Mouse (Mus musculus): ENCODE data around the gene Wfdc17. TPM values are rescaled to one million over a fixed set of nuclear protein-coding genes. Genes with fewer than 3 reads are reported as not detected.

Wfdc17 gene
- polyA plus RNA-seq, 1 experiment, result not detected

DNA sequence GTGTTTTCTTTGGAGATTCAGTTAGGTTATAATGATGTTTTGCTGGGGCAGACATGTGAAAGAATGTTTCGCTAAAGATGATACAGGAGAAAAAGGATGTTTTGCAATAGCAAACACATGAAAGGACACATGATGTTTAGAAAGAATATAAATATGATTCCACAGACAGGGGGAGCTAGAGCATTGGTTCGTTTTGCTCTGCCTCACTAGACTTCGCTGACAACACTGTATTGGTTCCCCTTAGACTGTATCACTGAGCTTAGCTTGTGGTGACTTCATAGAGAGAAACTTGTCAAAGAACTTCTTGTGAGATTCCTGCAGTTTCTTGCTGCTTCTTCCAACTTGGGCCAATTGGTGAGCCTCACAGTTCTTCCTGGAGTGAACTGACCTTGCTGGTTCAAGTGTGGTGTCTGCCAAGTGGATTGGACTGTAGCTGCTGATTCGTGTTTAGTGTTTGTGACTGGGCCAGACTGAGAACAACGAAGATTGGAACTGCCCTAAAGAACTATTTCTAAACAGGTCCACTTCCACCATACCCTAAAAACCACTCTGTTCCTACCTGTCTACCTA lies 29.4 kb downstream of the Wfdc17 start:
- Histone ChIP-seq H3K27me3 (ENCODE audit: control insufficient read depth, insufficient read depth, low read length, poor library complexity, severe bottlenecking) (no peaks in the 10 kb centered on the region), H3K27ac (ENCODE audit: insufficient read depth, low read length) (no peak overlapping the region), H3K9ac (ENCODE audit: low read depth, poor library complexity, severe bottlenecking) (no peak overlapping the region), H3K4me3 (ENCODE audit: low read depth, low read length) (no peak overlapping the region), H3K9me3 (replicated peaks; ENCODE audit: control insufficient read depth, insufficient read depth, low read length, poor library complexity, severe bottlenecking) (no peaks in the 10 kb centered on the region), H3K36me3 (ENCODE audit: control insufficient read depth, insufficient read depth, low read length, poor library complexity, severe bottlenecking) (no peaks in the 10 kb centered on the region), H3K4me1 (ENCODE audit: control insufficient read depth, insufficient read depth, low read length) (no peaks in the 10 kb centered on the region)
- no peak for TF ChIP-seq CTCF (IDR thresholded peaks at IDR 0.05; ENCODE audit: low read depth, low read length)

DNA sequence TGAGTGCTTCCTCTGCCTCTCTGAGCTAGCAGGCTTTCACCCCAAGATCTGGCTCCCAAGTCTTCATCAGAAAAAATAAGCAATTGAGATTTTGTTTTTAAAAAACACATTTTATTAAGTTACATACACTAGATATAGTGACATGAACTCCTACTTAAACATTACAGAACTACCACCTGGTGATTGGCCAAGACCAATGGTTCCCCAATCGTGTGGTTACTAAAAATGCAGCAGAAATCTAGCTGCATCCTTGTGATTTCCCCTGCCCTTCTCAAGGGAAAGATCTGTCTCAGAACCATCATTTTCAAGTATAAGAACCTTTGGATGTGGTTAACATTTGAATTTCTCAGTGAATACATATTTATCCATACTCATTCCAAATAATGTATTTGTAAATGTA lies 30.4 kb downstream of the Wfdc17 start:
- no peaks in the 10 kb centered on the region for H3K36me3 ChIP-seq (ENCODE audit: control insufficient read depth, insufficient read depth, low read length, poor library complexity, severe bottlenecking)

DNA sequence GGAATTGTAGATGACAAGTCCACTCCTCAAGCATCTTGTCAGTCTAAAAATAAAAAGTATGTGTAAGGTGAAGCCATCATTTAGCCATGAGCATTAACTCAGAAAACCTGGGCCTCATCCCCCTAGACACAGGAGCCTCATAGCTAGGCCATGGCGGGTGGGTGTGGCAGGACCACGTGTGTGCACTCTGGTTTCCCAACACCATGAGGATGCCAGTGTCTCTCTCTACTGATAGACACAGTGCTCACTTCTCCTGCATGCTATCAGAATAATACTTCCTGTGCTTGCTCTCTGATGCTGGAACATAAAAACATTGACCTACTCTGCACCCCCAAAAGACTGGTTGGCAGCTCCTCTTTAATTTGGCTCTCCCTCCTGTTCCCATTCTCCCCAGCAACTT lies 32.1 kb downstream of the Wfdc17 start:
- H3K27ac ChIP-seq (ENCODE audit: insufficient read depth, low read length), result no peak overlapping the region
- no peak overlapping the region for H3K9ac ChIP-seq (ENCODE audit: low read depth, poor library complexity, severe bottlenecking)
- H3K4me1 ChIP-seq (ENCODE audit: control insufficient read depth, insufficient read depth, low read length), result no peaks in the 10 kb centered on the region
- no peaks in the 10 kb centered on the region for H3K36me3 ChIP-seq (ENCODE audit: control insufficient read depth, insufficient read depth, low read length, poor library complexity, severe bottlenecking)
- H3K9me3 ChIP-seq (replicated peaks; ENCODE audit: control insufficient read depth, insufficient read depth, low read length, poor library complexity, severe bottlenecking), result no peaks in the 10 kb centered on the region
- TF ChIP-seq EP300 (IDR thresholded peaks at IDR 0.05; ENCODE audit: insufficient read depth, low read depth, low read length) (no peak), CTCF (IDR thresholded peaks at IDR 0.05; ENCODE audit: low read depth, low read length) (no peak), POLR2A (IDR thresholded peaks at IDR 0.05; ENCODE audit: insufficient read depth, low read length) (no peak)
- H3K4me3 ChIP-seq (ENCODE audit: low read depth, low read length), result no peak overlapping the region
- H3K27me3 ChIP-seq (ENCODE audit: control insufficient read depth, insufficient read depth, low read length, poor library complexity, severe bottlenecking), result no peaks in the 10 kb centered on the region

More for the DNA sequence above, 30.4 kb downstream of the Wfdc17 start:
- TF ChIP-seq CTCF (IDR thresholded peaks at IDR 0.05; ENCODE audit: low read depth, low read length) (no peak), EP300 (IDR thresholded peaks at IDR 0.05; ENCODE audit: insufficient read depth, low read depth, low read length) (no peak), POLR2A (IDR thresholded peaks at IDR 0.05; ENCODE audit: insufficient read depth, low read length) (no peak)
- H3K4me3 ChIP-seq (ENCODE audit: low read depth, low read length), result no peak overlapping the region
- H3K9me3 ChIP-seq (replicated peaks; ENCODE audit: control insufficient read depth, insufficient read depth, low read length, poor library complexity, severe bottlenecking), result no peaks in the 10 kb centered on the region
- H3K27ac ChIP-seq (ENCODE audit: insufficient read depth, low read length), result no peak overlapping the region
- H3K27me3 ChIP-seq (ENCODE audit: control insufficient read depth, insufficient read depth, low read length, poor library complexity, severe bottlenecking), result no peaks in the 10 kb centered on the region
- H3K4me1 ChIP-seq (ENCODE audit: control insufficient read depth, insufficient read depth, low read length), result no peaks in the 10 kb centered on the region
- H3K9ac ChIP-seq (ENCODE audit: low read depth, poor library complexity, severe bottlenecking), result no peak overlapping the region

DNA sequence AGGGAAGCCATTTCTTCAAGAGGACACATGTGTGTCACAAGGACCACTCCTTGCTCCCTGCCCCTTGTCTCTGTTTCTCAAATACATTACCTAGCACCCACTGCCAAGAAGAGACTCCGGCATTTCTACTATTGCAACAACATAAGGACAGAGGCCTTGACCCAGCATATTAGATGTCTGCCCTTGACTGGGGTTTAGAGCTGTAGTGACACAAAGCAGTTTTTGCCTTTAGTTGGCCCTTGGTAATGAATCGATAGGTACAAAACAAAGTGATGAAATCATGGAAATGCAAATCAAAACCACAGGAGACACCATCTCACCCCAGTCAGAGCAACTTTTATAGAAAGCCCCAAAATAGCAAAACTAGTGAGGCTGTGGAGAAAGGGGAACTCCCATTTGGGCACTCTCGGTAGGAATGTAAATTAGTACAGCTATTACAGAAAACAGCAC lies 33.3 kb downstream of the Wfdc17 start:
- Histone ChIP-seq H3K27ac (ENCODE audit: insufficient read depth, low read length) (no peak overlapping the region), H3K4me3 (ENCODE audit: low read depth, low read length) (no peak overlapping the region)

DNA sequence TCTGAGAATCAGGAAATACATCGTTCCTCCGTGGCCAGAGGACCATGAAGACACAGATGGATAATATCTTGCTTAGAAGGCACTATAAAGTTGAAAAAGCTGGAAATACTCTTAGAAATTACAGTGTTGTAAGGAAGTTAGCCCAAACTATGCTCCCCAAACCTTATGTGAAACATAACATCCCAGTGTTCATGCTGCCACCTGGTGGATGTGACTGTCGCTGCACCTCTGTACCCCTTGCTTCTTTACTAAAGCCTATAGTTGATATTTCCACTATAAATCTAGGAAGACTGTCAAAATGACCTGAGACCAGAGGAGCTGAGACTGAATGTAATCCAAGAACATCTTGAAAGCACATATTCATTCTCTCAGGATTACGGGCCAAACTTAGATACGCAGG lies 35.5 kb downstream of the Wfdc17 start:
- Histone ChIP-seq H3K27ac (ENCODE audit: insufficient read depth, low read length) (no peak overlapping the region), H3K9me3 (replicated peaks; ENCODE audit: control insufficient read depth, insufficient read depth, low read length, poor library complexity, severe bottlenecking) (no peaks in the 10 kb centered on the region), H3K27me3 (ENCODE audit: control insufficient read depth, insufficient read depth, low read length, poor library complexity, severe bottlenecking) (no peaks in the 10 kb centered on the region), H3K4me1 (ENCODE audit: control insufficient read depth, insufficient read depth, low read length) (no peaks in the 10 kb centered on the region), H3K4me3 (ENCODE audit: low read depth, low read length) (no peak overlapping the region), H3K36me3 (ENCODE audit: control insufficient read depth, insufficient read depth, low read length, poor library complexity, severe bottlenecking) (no peaks in the 10 kb centered on the region), H3K9ac (ENCODE audit: low read depth, poor library complexity, severe bottlenecking) (no peak overlapping the region)
- TF ChIP-seq POLR2A (IDR thresholded peaks at IDR 0.05; ENCODE audit: insufficient read depth, low read length) (no peak), CTCF (IDR thresholded peaks at IDR 0.05; ENCODE audit: low read depth, low read length) (peak; percentile 54)

More for the DNA sequence above, 33.3 kb downstream of the Wfdc17 start:
- H3K36me3 ChIP-seq (ENCODE audit: control insufficient read depth, insufficient read depth, low read length, poor library complexity, severe bottlenecking), result no peaks in the 10 kb centered on the region
- H3K9ac ChIP-seq (ENCODE audit: low read depth, poor library complexity, severe bottlenecking), result no peak overlapping the region
- no peaks in the 10 kb centered on the region for H3K4me1 ChIP-seq (ENCODE audit: control insufficient read depth, insufficient read depth, low read length)
- H3K9me3 ChIP-seq (replicated peaks; ENCODE audit: control insufficient read depth, insufficient read depth, low read length, poor library complexity, severe bottlenecking), result no peaks in the 10 kb centered on the region
- no peak for TF ChIP-seq POLR2A (IDR thresholded peaks at IDR 0.05; ENCODE audit: insufficient read depth, low read length)
- no peak for TF ChIP-seq EP300 (IDR thresholded peaks at IDR 0.05; ENCODE audit: insufficient read depth, low read depth, low read length)
- no peak for TF ChIP-seq CTCF (IDR thresholded peaks at IDR 0.05; ENCODE audit: low read depth, low read length)
- H3K27me3 ChIP-seq (ENCODE audit: control insufficient read depth, insufficient read depth, low read length, poor library complexity, severe bottlenecking), result no peaks in the 10 kb centered on the region

DNA sequence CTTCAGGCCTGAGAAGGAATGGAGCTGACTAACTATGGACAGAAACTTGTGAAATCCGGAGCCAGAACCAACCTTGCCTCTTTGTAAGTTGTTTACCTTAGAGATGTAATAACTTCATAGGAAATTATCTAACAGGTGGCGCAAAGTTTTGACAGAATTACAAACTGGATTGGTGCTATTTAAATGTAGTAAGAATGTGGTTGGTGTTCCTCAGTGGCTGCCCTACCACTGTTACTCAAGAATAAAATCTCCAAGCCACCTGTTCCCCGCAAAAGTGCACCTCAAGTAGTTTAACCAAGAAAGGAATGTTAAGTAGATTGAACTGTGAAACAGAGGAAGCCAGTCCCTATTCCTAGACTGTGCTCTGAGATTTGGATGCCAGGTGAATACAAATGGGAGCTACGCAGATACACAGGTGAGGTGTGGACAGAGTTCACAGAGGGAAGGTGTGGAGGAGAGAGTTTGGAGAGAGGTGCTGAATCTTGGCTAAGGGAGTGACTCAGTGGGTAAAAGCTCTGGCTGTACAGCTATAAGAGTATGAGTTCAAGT lies 36.7 kb downstream of the Wfdc17 start:
- no peak for TF ChIP-seq POLR2A (IDR thresholded peaks at IDR 0.05; ENCODE audit: insufficient read depth, low read length)
- TF ChIP-seq EP300 (IDR thresholded peaks at IDR 0.05; ENCODE audit: insufficient read depth, low read depth, low read length), result no peak
- no peak for TF ChIP-seq CTCF (IDR thresholded peaks at IDR 0.05; ENCODE audit: low read depth, low read length)
- no peak overlapping the region for H3K9ac ChIP-seq (ENCODE audit: low read depth, poor library complexity, severe bottlenecking)
- H3K4me1 ChIP-seq (ENCODE audit: control insufficient read depth, insufficient read depth, low read length), result no peaks in the 10 kb centered on the region
- H3K4me3 ChIP-seq (ENCODE audit: low read depth, low read length), result no peak overlapping the region
- H3K27ac ChIP-seq (ENCODE audit: insufficient read depth, low read length), result no peak overlapping the region
- H3K36me3 ChIP-seq (ENCODE audit: control insufficient read depth, insufficient read depth, low read length, poor library complexity, severe bottlenecking), result no peaks in the 10 kb centered on the region
- H3K9me3 ChIP-seq (replicated peaks; ENCODE audit: control insufficient read depth, insufficient read depth, low read length, poor library complexity, severe bottlenecking), result no peaks in the 10 kb centered on the region
- H3K27me3 ChIP-seq (ENCODE audit: control insufficient read depth, insufficient read depth, low read length, poor library complexity, severe bottlenecking), result no peaks in the 10 kb centered on the region

All from ES-Bruce4 (cell line).